Mouse (Mus musculus): ENCODE data around the gene Cd101.

- TF ChIP-seq CTCF (conservative IDR thresholded peaks at IDR 0.05; ENCODE audit: low read length) = no peak
- TF ChIP-seq NANOG (IDR thresholded peaks at IDR 0.05; ENCODE audit: borderline replicate concordance, low read length) = no peak
- no peak for TF ChIP-seq POU5F1 (IDR thresholded peaks at IDR 0.05; ENCODE audit: borderline replicate concordance, low read length)
Measured at GRCm38 (mm10) chr3:101012131-101012571, 17.2 kb downstream of the Cd101 start.

Data from E14TG2a.4 (cell line).